Mouse (Mus musculus): ENCODE measurements at regions not wholly inside any gene's neighbourhood (a gene's known extent, or its start where the extent isn't known, plus 50 kb on each side); places are given as distances from the start of the nearest gene placed in this dataset.

DNA sequence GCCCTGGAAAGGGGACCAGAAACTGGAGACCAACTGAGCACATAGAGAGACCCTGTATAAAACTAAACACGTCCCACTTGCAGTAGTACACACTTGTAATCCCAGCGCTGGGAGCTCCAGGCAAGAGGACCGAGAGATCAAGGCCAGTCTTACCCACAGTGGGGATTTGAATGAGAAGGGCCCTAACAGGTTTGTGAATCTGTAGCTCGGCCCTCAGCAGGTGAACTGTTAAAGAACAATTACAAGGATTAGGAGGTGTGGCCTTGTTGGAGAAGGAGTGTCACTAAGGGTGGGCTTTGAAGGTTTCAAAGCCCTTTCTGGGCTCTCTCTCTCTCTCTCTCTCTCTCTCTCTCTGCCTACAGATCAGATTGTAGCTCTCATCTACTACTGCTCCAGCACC lies 76.5 kb upstream of the Sertad2 start:
- Histone ChIP-seq H3K27ac (ENCODE audit: low read length) (no peak overlapping the region), H3K27me3 (ENCODE audit: control insufficient read depth, insufficient read depth, low read length) (no peaks in the 10 kb centered on the region), H3K36me3 (ENCODE audit: control insufficient read depth, insufficient read depth, low read length) (no peaks in the 10 kb centered on the region), H3K4me2 (replicated peaks; ENCODE audit: low read depth, low read length) (no peak overlapping the region), H3K9ac (replicated peaks; ENCODE audit: low read depth, low read length) (no peak overlapping the region), H3K4me1 (ENCODE audit: control insufficient read depth, insufficient read depth, low read length) (no peaks in the 10 kb centered on the region), H3K9me3 (ENCODE audit: control insufficient read depth, low read depth, low read length) (no peaks in the 10 kb centered on the region), H3K4me3 (ENCODE audit: low read depth, low read length) (no peak overlapping the region)
- WGBS, result 53% methylated on average over 4 of the region's 4 CpGs
- no peak for ATAC-seq (ENCODE audit: insufficient number of reproducible peaks, insufficient read depth, low FRiP score, low read depth)

- no peaks in the 10 kb centered on the region for H3K9me3 ChIP-seq (ENCODE audit: control insufficient read depth, low read depth, low read length)
- H3K4me3 ChIP-seq (ENCODE audit: low read depth, low read length), result no peak overlapping the region
- H3K9ac ChIP-seq (replicated peaks; ENCODE audit: low read depth, low read length), result no peak overlapping the region
- H3K27ac ChIP-seq (ENCODE audit: low read length), result no peak overlapping the region
- ATAC-seq (ENCODE audit: insufficient number of reproducible peaks, insufficient read depth, low FRiP score, low read depth), result no peak
- no peaks in the 10 kb centered on the region for H3K27me3 ChIP-seq (ENCODE audit: control insufficient read depth, insufficient read depth, low read length)
- WGBS, result 71% methylated on average over 12 of the region's 12 CpGs
- no peaks in the 10 kb centered on the region for H3K36me3 ChIP-seq (ENCODE audit: control insufficient read depth, insufficient read depth, low read length)
- no peaks in the 10 kb centered on the region for H3K4me1 ChIP-seq (ENCODE audit: control insufficient read depth, insufficient read depth, low read length)
- no peak overlapping the region for H3K4me2 ChIP-seq (replicated peaks; ENCODE audit: low read depth, low read length)
Observed at GRCm38 (mm10) chr11:20468319-20469018, 74.6 kb upstream of the Sertad2 start.

- no peak overlapping the region for H3K27ac ChIP-seq (ENCODE audit: low read length)
- no peak for ATAC-seq (ENCODE audit: insufficient number of reproducible peaks, insufficient read depth, low FRiP score, low read depth)
- 8% methylated on average over 5 of the region's 5 CpGs for WGBS
- no peaks in the 10 kb centered on the region for H3K9me3 ChIP-seq (ENCODE audit: control insufficient read depth, low read depth, low read length)
- H3K4me3 ChIP-seq (ENCODE audit: low read depth, low read length), result no peak overlapping the region
- H3K4me1 ChIP-seq (ENCODE audit: control insufficient read depth, insufficient read depth, low read length), result no peaks in the 10 kb centered on the region
- no peaks in the 10 kb centered on the region for H3K36me3 ChIP-seq (ENCODE audit: control insufficient read depth, insufficient read depth, low read length)
- H3K27me3 ChIP-seq (ENCODE audit: control insufficient read depth, insufficient read depth, low read length), result no peaks in the 10 kb centered on the region
- no peak overlapping the region for H3K9ac ChIP-seq (replicated peaks; ENCODE audit: low read depth, low read length)
- H3K4me2 ChIP-seq (replicated peaks; ENCODE audit: low read depth, low read length), result no peak overlapping the region
Observed at GRCm38 (mm10) chr11:20469368-20469767, 73.7 kb upstream of the Sertad2 start.

DNA sequence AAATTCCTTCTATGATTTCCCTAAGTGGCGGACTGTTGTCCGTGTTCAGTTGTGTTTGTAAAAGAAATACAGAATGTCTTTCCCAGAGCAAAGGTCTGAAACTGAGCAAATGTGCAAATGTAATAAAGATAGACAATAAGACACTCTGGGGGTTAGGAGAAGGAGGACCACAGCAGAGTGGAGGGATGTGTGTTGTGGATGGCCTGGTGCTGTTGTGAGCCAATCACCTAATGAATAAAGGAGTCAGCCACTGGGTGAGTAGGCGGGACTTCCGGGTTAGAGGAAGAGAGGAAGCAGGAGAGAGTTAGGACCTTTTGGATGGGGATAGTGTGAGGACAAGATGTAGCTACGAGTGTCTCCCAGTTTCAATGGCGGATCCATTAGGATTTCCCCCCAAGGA lies 72.7 kb upstream of the Sertad2 start:
- WGBS, result 86% methylated on average over 6 of the region's 6 CpGs
- H3K9me3 ChIP-seq (ENCODE audit: control insufficient read depth, low read depth, low read length), result no peaks in the 10 kb centered on the region
- H3K4me3 ChIP-seq (ENCODE audit: low read depth, low read length), result no peak overlapping the region
- H3K4me1 ChIP-seq (ENCODE audit: control insufficient read depth, insufficient read depth, low read length), result no peaks in the 10 kb centered on the region
- H3K9ac ChIP-seq (replicated peaks; ENCODE audit: low read depth, low read length), result no peak overlapping the region
- ATAC-seq (ENCODE audit: insufficient number of reproducible peaks, insufficient read depth, low FRiP score, low read depth), result no peak
- no peaks in the 10 kb centered on the region for H3K27me3 ChIP-seq (ENCODE audit: control insufficient read depth, insufficient read depth, low read length)
- no peak overlapping the region for H3K4me2 ChIP-seq (replicated peaks; ENCODE audit: low read depth, low read length)
- H3K36me3 ChIP-seq (ENCODE audit: control insufficient read depth, insufficient read depth, low read length), result no peaks in the 10 kb centered on the region
- no peak overlapping the region for H3K27ac ChIP-seq (ENCODE audit: low read length)

DNA sequence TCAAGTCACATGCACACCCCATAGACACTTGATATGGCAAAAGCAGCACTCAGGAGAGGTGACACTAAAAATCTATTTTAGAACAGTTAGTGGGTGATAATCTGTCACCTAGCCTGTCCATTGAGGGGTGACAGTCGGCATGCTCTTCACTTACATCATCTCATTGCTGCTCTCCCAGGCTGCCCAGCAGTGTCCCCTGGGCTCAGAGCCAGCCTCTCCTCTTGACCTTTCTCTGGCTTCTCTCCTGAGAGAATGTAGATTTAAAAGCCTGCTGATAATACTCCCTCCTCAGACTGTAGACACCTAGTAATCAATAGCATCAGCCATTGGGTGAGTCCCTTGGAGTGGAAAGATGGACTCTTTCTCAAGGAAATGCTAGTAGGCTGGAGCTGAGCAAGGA lies 70.7 kb upstream of the Sertad2 start:
- no peaks in the 10 kb centered on the region for H3K27me3 ChIP-seq (ENCODE audit: control insufficient read depth, insufficient read depth, low read length)
- H3K4me3 ChIP-seq (ENCODE audit: low read depth, low read length), result no peak overlapping the region
- no peak overlapping the region for H3K4me2 ChIP-seq (replicated peaks; ENCODE audit: low read depth, low read length)
- no peaks in the 10 kb centered on the region for H3K36me3 ChIP-seq (ENCODE audit: control insufficient read depth, insufficient read depth, low read length)
- no peak overlapping the region for H3K9ac ChIP-seq (replicated peaks; ENCODE audit: low read depth, low read length)
- ATAC-seq (ENCODE audit: insufficient number of reproducible peaks, insufficient read depth, low FRiP score, low read depth), result no peak
- no peak overlapping the region for H3K27ac ChIP-seq (ENCODE audit: low read length)
- no peaks in the 10 kb centered on the region; the same call in 1 of the 2 replicates for H3K4me1 ChIP-seq (ENCODE audit: control insufficient read depth, insufficient read depth, low read length)
- WGBS, result 75% methylated on average over 1 of the region's 1 CpGs
- no peaks in the 10 kb centered on the region for H3K9me3 ChIP-seq (ENCODE audit: control insufficient read depth, low read depth, low read length)

- Histone ChIP-seq H3K27ac (ENCODE audit: low read length) (no peak overlapping the region), H3K4me1 (ENCODE audit: control insufficient read depth, insufficient read depth, low read length) (no peaks in the 10 kb centered on the region; the same call in 1 of the 2 replicates), H3K27me3 (ENCODE audit: control insufficient read depth, insufficient read depth, low read length) (no peaks in the 10 kb centered on the region), H3K36me3 (ENCODE audit: control insufficient read depth, insufficient read depth, low read length) (no peaks in the 10 kb centered on the region), H3K9me3 (ENCODE audit: control insufficient read depth, low read depth, low read length) (no peaks in the 10 kb centered on the region), H3K4me3 (ENCODE audit: low read depth, low read length) (no peak overlapping the region), H3K4me2 (replicated peaks; ENCODE audit: low read depth, low read length) (no peak overlapping the region), H3K9ac (replicated peaks; ENCODE audit: low read depth, low read length) (no peak overlapping the region)
- no peak for ATAC-seq (ENCODE audit: insufficient number of reproducible peaks, insufficient read depth, low FRiP score, low read depth)
- WGBS, result 74% methylated on average over 7 of the region's 7 CpGs
Observed at GRCm38 (mm10) chr11:20475629-20476028, 67.4 kb upstream of the Sertad2 start.

DNA sequence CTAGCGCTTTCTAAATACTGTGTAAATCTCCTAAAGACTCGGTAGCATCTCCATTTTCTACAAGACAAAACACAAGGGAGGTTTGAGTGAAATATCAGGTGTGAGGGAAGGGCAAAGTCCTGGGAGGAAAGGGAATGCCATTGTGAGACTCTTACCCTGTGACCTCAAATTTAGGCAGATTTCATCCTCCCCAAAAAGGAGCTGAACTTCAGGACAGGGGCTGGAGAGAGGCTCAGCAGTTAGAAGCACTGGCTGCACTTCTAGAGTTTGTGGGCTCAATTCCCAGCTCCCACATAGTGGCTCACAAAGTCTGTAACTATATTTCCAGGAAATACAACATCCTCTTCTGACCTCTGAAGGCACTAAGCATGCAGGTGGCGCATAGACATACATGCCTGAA lies 66.6 kb upstream of the Sertad2 start:
- Histone ChIP-seq H3K36me3 (ENCODE audit: control insufficient read depth, insufficient read depth, low read length) (no peaks in the 10 kb centered on the region), H3K4me3 (ENCODE audit: low read depth, low read length) (no peak overlapping the region), H3K4me2 (replicated peaks; ENCODE audit: low read depth, low read length) (no peak overlapping the region), H3K27ac (ENCODE audit: low read length) (no peak overlapping the region), H3K9ac (replicated peaks; ENCODE audit: low read depth, low read length) (no peak overlapping the region), H3K9me3 (ENCODE audit: control insufficient read depth, low read depth, low read length) (no peaks in the 10 kb centered on the region), H3K27me3 (ENCODE audit: control insufficient read depth, insufficient read depth, low read length) (no peaks in the 10 kb centered on the region), H3K4me1 (ENCODE audit: control insufficient read depth, insufficient read depth, low read length) (no peaks in the 10 kb centered on the region; the same call in 1 of the 2 replicates)
- 91% methylated on average over 3 of the region's 3 CpGs for WGBS
- ATAC-seq (ENCODE audit: insufficient number of reproducible peaks, insufficient read depth, low FRiP score, low read depth), result no peak

GRCm38 (mm10) chr11:20477183-20478037 lies 65.6 kb upstream of the Sertad2 start:
- Histone ChIP-seq H3K9me3 (ENCODE audit: control insufficient read depth, low read depth, low read length) (no peaks in the 10 kb centered on the region), H3K4me3 (ENCODE audit: low read depth, low read length) (no peak overlapping the region), H3K27ac (ENCODE audit: low read length) (no peak overlapping the region; the same call in 1 of the 2 replicates), H3K27me3 (ENCODE audit: control insufficient read depth, insufficient read depth, low read length) (no peaks in the 10 kb centered on the region), H3K4me1 (ENCODE audit: control insufficient read depth, insufficient read depth, low read length) (no peaks in the 10 kb centered on the region; the same call in 1 of the 2 replicates), H3K9ac (replicated peaks; ENCODE audit: low read depth, low read length) (no peak overlapping the region), H3K36me3 (ENCODE audit: control insufficient read depth, insufficient read depth, low read length) (no peaks in the 10 kb centered on the region), H3K4me2 (replicated peaks; ENCODE audit: low read depth, low read length) (peak overlapping the region; percentile 26)
- WGBS, result 20% methylated on average over 19 of the region's 19 CpGs
- peak; percentile 85; the same call in 1 of the 2 replicates for ATAC-seq (ENCODE audit: insufficient number of reproducible peaks, insufficient read depth, low FRiP score, low read depth)

Data from stomach, embryonic 14.5 days (tissue).